Mouse (Mus musculus) bone marrow, adult 2 months (tissue): Measurements from ENCODE around the gene I0C0044D17Rik.

ENCODE experiments used
- CTCF ChIP-seq: fragments of 200-500 bp; IDR thresholded peaks from 2 replicates; pipeline ENCODE4 v1.5.1; 2011; ENCODE audit warnings: low read length, control low read depth; ENCODE audit not compliant: control insufficient read depth, insufficient read depth
- POLR2A ChIP-seq: fragments of 200-500 bp; IDR thresholded peaks from 2 replicates; pipeline ENCODE4 v1.6.1; 2011; ENCODE audit warnings: low read depth, mild to moderate bottlenecking, control low read depth, low read length, borderline replicate concordance; ENCODE audit not compliant: control insufficient read depth

DNA sequence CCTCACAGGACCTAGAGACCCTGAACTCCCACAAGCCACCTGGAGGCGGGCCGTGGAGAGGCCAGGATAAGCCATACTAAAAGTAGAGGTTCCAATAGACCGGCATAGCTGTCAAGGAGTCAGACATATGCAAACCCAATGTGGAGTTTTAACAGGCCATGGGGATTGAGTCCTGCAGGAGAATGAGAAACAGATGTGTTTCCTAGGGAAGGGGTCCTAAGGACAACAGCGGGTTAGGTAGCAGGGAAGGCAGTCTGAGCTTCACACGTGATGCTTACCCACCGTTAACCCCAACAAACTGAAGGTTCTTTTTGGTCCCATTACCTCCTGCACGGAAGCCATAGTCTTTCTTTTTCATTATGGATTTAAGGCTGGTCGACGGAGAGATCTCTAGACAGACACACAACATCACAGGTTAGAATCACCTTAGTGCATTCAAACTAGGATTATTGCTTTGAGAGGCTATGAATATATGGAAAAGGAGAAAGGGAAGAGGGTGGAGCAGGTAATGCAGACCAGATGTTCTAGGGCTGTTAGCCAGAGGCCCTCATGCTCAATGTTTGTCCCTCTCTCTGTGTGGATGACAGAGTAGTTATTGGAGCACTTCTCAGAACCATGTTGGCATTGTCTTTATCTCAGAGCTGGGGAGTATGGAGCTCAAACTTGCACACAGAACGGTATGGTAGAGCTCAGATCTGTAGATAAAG lies 46.8 kb downstream of the I0C0044D17Rik start:
- TF ChIP-seq CTCF (no peak), POLR2A (no peak)
